Mouse (Mus musculus) stomach, embryonic 16.5 days (tissue): ENCODE measurements around the gene Kctd10. TPM values are rescaled to one million over a fixed set of nuclear protein-coding genes. Genes with fewer than 3 reads are reported as not detected.

Experiments
- ATAC-seq: fragments of 200-750 bp; cut with Nextera tagmentation; 2 replicates; pipeline ENCODE4 v1.8.0; 2017; ENCODE audit warnings: moderate number of reproducible peaks, moderate TSS enrichment; ENCODE audit not compliant: insufficient read depth, low FRiP score
- H3K27ac ChIP-seq: fragments of 300-500 bp; sonication (generic); 2 replicates; pipeline ENCODE4 v1.5.1; 2014; ENCODE audit warnings: low read length
- H3K27me3 ChIP-seq: fragments of 300-500 bp; sonication (generic); 2 replicates; pipeline ENCODE4 v1.6.1; 2014; ENCODE audit warnings: low read length, control low read depth, mixed read lengths; ENCODE audit not compliant: control insufficient read depth, insufficient read depth
- H3K36me3 ChIP-seq: fragments of 300-500 bp; sonication (generic); 2 replicates; pipeline ENCODE4 v1.6.1; 2014; ENCODE audit warnings: low read length; ENCODE audit not compliant: control insufficient read depth, insufficient read depth
- H3K4me1 ChIP-seq: fragments of 300-500 bp; sonication (generic); 2 replicates; pipeline ENCODE4 v1.6.1; 2014; ENCODE audit warnings: low read length, control low read depth, mixed read lengths; ENCODE audit not compliant: control insufficient read depth, insufficient read depth
- H3K4me2 ChIP-seq: fragments of 300-500 bp; sonication (generic); 2 replicates; pipeline ENCODE4 v1.6.1; 2014; ENCODE audit warnings: low read depth, low read length, mixed read lengths
- H3K4me3 ChIP-seq: fragments of 300-500 bp; sonication (generic); replicated peaks from 2 replicates; pipeline ENCODE4 v1.5.1; 2014; ENCODE audit warnings: mild to moderate bottlenecking, low read length
- H3K9ac ChIP-seq: fragments of 300-500 bp; sonication (generic); 2 replicates; pipeline ENCODE4 v1.6.1; 2014; ENCODE audit warnings: low read length
- H3K9me3 ChIP-seq: fragments of 300-500 bp; sonication (generic); replicated peaks from 2 replicates; pipeline ENCODE4 v1.6.1; 2016; ENCODE audit warnings: low read length, control low read depth; ENCODE audit not compliant: control insufficient read depth
- WGBS: fragments of 180-500 bp; shearing (Covaris S2); extraction: QIAGEN DNeasy Blood & Tissue Kit; methylation state at CpG from one replicate; pipeline ENCODE4 v1.1.7; 2014; 5-methylcytosine and 5-hydroxymethylcytosine counted together
- microRNA-seq: library from miRNA; unstranded; fragments of <30 nt; microRNA quantifications from one replicate; pipeline ENCODE4, GENCODE M21; 2016
- polyA plus RNA-seq: library from polyadenylated mRNA; unstranded; fragments of >200 nt; fragmentation: Nextera tagmentation; extraction: Ambion mirVana; gene quantifications from 2 replicates; pipeline ENCODE4 v1.2.1, GENCODE M21; 2015

Kctd10 gene
- polyA plus RNA-seq, 1 experiment from 2014 or later = 145 TPM

GRCm38 (mm10) chr5:114345538-114345937, 34.8 kb downstream of the Kctd10 start:
- no peaks in the 10 kb centered on the region for H3K36me3 ChIP-seq
- H3K27me3 ChIP-seq = no peaks in the 10 kb centered on the region
- ATAC-seq = peak; percentile 70
- no peaks in the 10 kb centered on the region for H3K4me1 ChIP-seq
- H3K4me3 ChIP-seq = no peak overlapping the region
- WGBS = 48% methylated on average over 3 of the region's 3 CpGs
- no peak overlapping the region for H3K9ac ChIP-seq
- H3K9me3 ChIP-seq = no peaks in the 10 kb centered on the region
- no peak overlapping the region for H3K4me2 ChIP-seq
- no peak overlapping the region for H3K27ac ChIP-seq

GRCm38 (mm10) chr5:114343612-114344011, 36.7 kb downstream of the Kctd10 start:
- 79% methylated on average over 7 of the region's 7 CpGs for WGBS
- no peak for ATAC-seq

GRCm38 (mm10) chr5:114342996-114343395, 37.3 kb downstream of the Kctd10 start:
- H3K36me3 ChIP-seq = no peaks in the 10 kb centered on the region
- H3K9me3 ChIP-seq = no peaks in the 10 kb centered on the region
- no peak overlapping the region for H3K4me2 ChIP-seq
- H3K27ac ChIP-seq = no peak overlapping the region
- no peak overlapping the region for H3K4me3 ChIP-seq
- WGBS = 67% methylated on average over 5 of the region's 5 CpGs
- H3K9ac ChIP-seq = no peak overlapping the region
- no peaks in the 10 kb centered on the region for H3K27me3 ChIP-seq
- H3K4me1 ChIP-seq = no peaks in the 10 kb centered on the region
- ATAC-seq = no peak

More at GRCm38 (mm10) chr5:114343612-114344011, 36.7 kb downstream of the Kctd10 start:
- H3K4me1 ChIP-seq = no peaks in the 10 kb centered on the region
- H3K27me3 ChIP-seq = no peaks in the 10 kb centered on the region
- H3K4me3 ChIP-seq = no peak overlapping the region
- no peaks in the 10 kb centered on the region for H3K9me3 ChIP-seq
- no peak overlapping the region for H3K9ac ChIP-seq
- no peak overlapping the region for H3K4me2 ChIP-seq
- no peaks in the 10 kb centered on the region for H3K36me3 ChIP-seq
- H3K27ac ChIP-seq = no peak overlapping the region

GRCm38 (mm10) chr5:114323791-114324507, 56.4 kb downstream of the Kctd10 start:
- no peak for ATAC-seq

GRCm38 (mm10) chr5:114323105-114323790, 57.1 kb downstream of the Kctd10 start:
- Histone ChIP-seq H3K4me3 (no peak overlapping the region), H3K36me3 (no peaks in the 10 kb centered on the region), H3K27me3 (no peaks in the 10 kb centered on the region), H3K4me2 (no peak overlapping the region), H3K4me1 (no peaks in the 10 kb centered on the region), H3K27ac (no peak overlapping the region), H3K9me3 (no peaks in the 10 kb centered on the region), H3K9ac (0 out of 2 replicates have a peak overlapping the region, but pooled peaks have one; percentile 49)
- 59% methylated on average over 25 of the region's 25 CpGs for WGBS
- ATAC-seq = no peak

More at GRCm38 (mm10) chr5:114323791-114324507, 56.4 kb downstream of the Kctd10 start:
- H3K4me3 ChIP-seq = no peak overlapping the region
- H3K36me3 ChIP-seq = no peaks in the 10 kb centered on the region
- peak overlapping the region; percentile 45; the same call in 1 of the 2 replicates for H3K4me2 ChIP-seq
- H3K27ac ChIP-seq = no peak overlapping the region
- H3K27me3 ChIP-seq = no peaks in the 10 kb centered on the region
- peak overlapping the region; percentile 49; the same call in 1 of the 2 replicates for H3K9ac ChIP-seq
- H3K4me1 ChIP-seq = no peaks in the 10 kb centered on the region
- 21% methylated on average over 16 of the region's 16 CpGs for WGBS
- H3K9me3 ChIP-seq = no peaks in the 10 kb centered on the region

Small RNAs within 50 kb of the gene (microRNA-seq; reads per million reads assigned to microRNA genes)
- gene Mir7027 = not detected

Other genes with a start within 250 kb of the Kctd10 start
- 2.1 and 3.2 TPM in 2 replicates for gene Acacb, start 234.0 kb downstream of the Kctd10 start, polyA plus RNA-seq
- gene Foxn4, start 106.7 kb downstream of the Kctd10 start, polyA plus RNA-seq = 0.13 TPM in 1 of 2 replicates, not detected in the other
- 6.0 and 7.5 TPM in 2 replicates for gene Myo1h, start 91.3 kb downstream of the Kctd10 start, polyA plus RNA-seq
- 42.5 and 48.1 TPM in 2 replicates for gene Ube3b, start 99 bp upstream of the Kctd10 start, polyA plus RNA-seq
- gene Mmab, start 63.6 kb upstream of the Kctd10 start, polyA plus RNA-seq = 30.6 and 31.3 TPM in 2 replicates
- 56.3 and 60.1 TPM in 2 replicates for gene Mvk, start 63.8 kb upstream of the Kctd10 start, polyA plus RNA-seq
- gene Fam222a, start 187.5 kb upstream of the Kctd10 start, polyA plus RNA-seq = 1.4 and 1.6 TPM in 2 replicates